Comparison of ENCODE assay signal across 26 mouse cellular contexts in genomic region chr14:105254401-105254800, GRCm38 (mm10). TPM values are rescaled to one million over a fixed set of nuclear protein-coding genes. Genes with fewer than 3 reads are reported as not detected.
A peak's percentile ranks its signal among the peaks of the same experiment; 100 is the strongest.
DNase-seq lines count a peak whose midpoint lies in the region; ATAC-seq and TF ChIP-seq lines count a peak whose summit lies in the region.
"Had no signal": no experiment of that assay in that cellular context is flagged by ENCODE, and none has a peak within 500 bp of the region (broad histone marks: within the 10 kb centered on the region; RNA-seq: fewer than 3 reads in every experiment).

No protein-coding gene starts in this region.

- no peaks in the 10 kb centered on the region for H3K27me3 ChIP-seq in intestine, embryonic 15.5 days (replicated peaks)
- no peaks in the 10 kb centered on the region for H3K27me3 ChIP-seq in intestine, postnatal 0 days (replicated peaks; ENCODE audit: control insufficient read depth, insufficient read depth, low read length)
- no peaks in the 10 kb centered on the region for H3K27me3 ChIP-seq in stomach, embryonic 15.5 days (replicated peaks)
- no peaks in the 10 kb centered on the region for H3K27me3 ChIP-seq in stomach, postnatal 0 days (ENCODE audit: control insufficient read depth, insufficient read depth, low read length)
- H3K27me3 ChIP-seq: embryonic facial prominence, embryonic 13.5 days; forebrain, embryonic 13.5 days; heart, embryonic 13.5 days; hindbrain, embryonic 15.5 days had no signal

- DNase-seq in stomach, postnatal 0 days (ENCODE audit: low spot score) = no peak
- DNase-seq in telencephalon, adult 2 months (ENCODE audit: low read depth, low spot score) = peak; percentile 77
- no peak for DNase-seq in adrenal gland, adult 18-20 months (ENCODE audit: low spot score in 2 of 2)
- DNase-seq: adrenal gland, adult 8-10 months; adrenal gland, postnatal 25 days; cerebellum, adult 18-20 months; cerebellum, adult 9-10 months; cerebellum, postnatal 14 days; embryo, embryonic 11 days; gastrocnemius, postnatal 10 days; gastrocnemius, postnatal 36 days; heart, adult 2 months; heart, postnatal 14 days; heart, postnatal 4 days had no signal

- H3K9me3 ChIP-seq in intestine, embryonic 15.5 days = no peaks in the 10 kb centered on the region
- no peaks in the 10 kb centered on the region for H3K9me3 ChIP-seq in intestine, postnatal 0 days (ENCODE audit: control insufficient read depth)
- no peaks in the 10 kb centered on the region for H3K9me3 ChIP-seq in stomach, embryonic 15.5 days
- H3K9me3 ChIP-seq in stomach, postnatal 0 days (ENCODE audit: control insufficient read depth, low read length) = no peaks in the 10 kb centered on the region
- H3K9me3 ChIP-seq: embryonic facial prominence, embryonic 10.5 days; embryonic facial prominence, embryonic 13.5 days; forebrain, embryonic 13.5 days; heart, embryonic 10.5 days; heart, embryonic 13.5 days; hindbrain, embryonic 15.5 days had no signal

- no peak overlapping the region for H3K9ac ChIP-seq in intestine, embryonic 15.5 days
- no peak overlapping the region for H3K9ac ChIP-seq in intestine, postnatal 0 days (ENCODE audit: low read depth, low read length)
- H3K9ac ChIP-seq in stomach, embryonic 15.5 days = no peak overlapping the region
- H3K9ac ChIP-seq in stomach, postnatal 0 days (ENCODE audit: low read length) = no peak overlapping the region
- H3K9ac ChIP-seq: embryonic facial prominence, embryonic 13.5 days; forebrain, embryonic 13.5 days; heart, embryonic 13.5 days; hindbrain, embryonic 15.5 days had no signal

- ATAC-seq in intestine, embryonic 15.5 days = no peak
- ATAC-seq in intestine, postnatal 0 days = no peak
- no peak for ATAC-seq in stomach, embryonic 15.5 days (ENCODE audit: insufficient read depth, low FRiP score, low read depth)
- ATAC-seq in stomach, postnatal 0 days (ENCODE audit: low FRiP score, low TSS enrichment) = no peak
- ATAC-seq: CD4-positive, CD25-positive, alpha-beta regulatory T cell, adult 4 months; forebrain, embryonic 13.5 days; forebrain, embryonic 16.5 days had no signal

- no peaks in the 10 kb centered on the region for H3K36me3 ChIP-seq in intestine, embryonic 15.5 days
- H3K36me3 ChIP-seq in intestine, postnatal 0 days (ENCODE audit: control insufficient read depth, insufficient read depth) = no peaks in the 10 kb centered on the region
- no peaks in the 10 kb centered on the region for H3K36me3 ChIP-seq in stomach, embryonic 15.5 days
- H3K36me3 ChIP-seq in stomach, postnatal 0 days (ENCODE audit: control insufficient read depth, insufficient read depth, low read length) = no peaks in the 10 kb centered on the region
- H3K36me3 ChIP-seq: embryonic facial prominence, embryonic 10.5 days; embryonic facial prominence, embryonic 13.5 days; heart, embryonic 10.5 days; heart, embryonic 13.5 days; hindbrain, embryonic 15.5 days had no signal

- TF ChIP-seq EP300 in stomach, postnatal 0 days (optimal IDR thresholded peaks at IDR 0.05) = no peak

- TF ChIP-seq CTCF in intestine, postnatal 0 days (IDR thresholded peaks at IDR 0.05; ENCODE audit: low read depth) = no peak
- TF ChIP-seq CTCF in stomach, postnatal 0 days (IDR thresholded peaks at IDR 0.05; ENCODE audit: low read depth) = no peak

- no peak overlapping the region for H3K4me2 ChIP-seq in intestine, embryonic 15.5 days (replicated peaks)
- no peak overlapping the region for H3K4me2 ChIP-seq in intestine, postnatal 0 days (replicated peaks; ENCODE audit: low read depth)
- H3K4me2 ChIP-seq in stomach, embryonic 15.5 days = no peak overlapping the region
- H3K4me2 ChIP-seq in stomach, postnatal 0 days (replicated peaks; ENCODE audit: low read depth) = no peak overlapping the region
- H3K4me2 ChIP-seq: embryonic facial prominence, embryonic 13.5 days; forebrain, embryonic 13.5 days; heart, embryonic 13.5 days; hindbrain, embryonic 15.5 days had no signal

- H3K4me1 ChIP-seq in intestine, embryonic 15.5 days (replicated peaks) = peaks cover 3% of the 10 kb centered on the region; the same call in 1 of the 2 replicates
- no peaks in the 10 kb centered on the region for H3K4me1 ChIP-seq in intestine, postnatal 0 days (replicated peaks; ENCODE audit: control insufficient read depth, insufficient read depth, low read length)
- H3K4me1 ChIP-seq in stomach, embryonic 15.5 days = no peaks in the 10 kb centered on the region
- H3K4me1 ChIP-seq in stomach, postnatal 0 days (replicated peaks; ENCODE audit: control insufficient read depth, insufficient read depth) = no peaks in the 10 kb centered on the region
- H3K4me1 ChIP-seq: embryonic facial prominence, embryonic 13.5 days; heart, embryonic 10.5 days; hindbrain, embryonic 15.5 days had no signal

- H3K27ac ChIP-seq in intestine, embryonic 15.5 days = peak overlapping the region; percentile 13; the same call in 1 of the 2 replicates
- H3K27ac ChIP-seq in intestine, postnatal 0 days (ENCODE audit: low read depth, low read length) = no peak overlapping the region
- H3K27ac ChIP-seq in stomach, embryonic 15.5 days = peak overlapping the region; percentile 8; the same call in 1 of the 2 replicates
- H3K27ac ChIP-seq in stomach, postnatal 0 days (replicated peaks) = no peak overlapping the region
- H3K27ac ChIP-seq: embryonic facial prominence, embryonic 10.5 days; embryonic facial prominence, embryonic 13.5 days; forebrain, embryonic 13.5 days; heart, adult 2 months; heart, embryonic 10.5 days; heart, embryonic 13.5 days; hindbrain, embryonic 15.5 days had no signal

- 81% methylated on average over 5 of the region's 5 CpGs for WGBS in intestine, embryonic 15.5 days
- WGBS in intestine, postnatal 0 days = 75% methylated on average over 5 of the region's 5 CpGs
- 79% methylated on average over 5 of the region's 5 CpGs for WGBS in stomach, embryonic 15.5 days
- 77% methylated on average over 5 of the region's 5 CpGs for WGBS in stomach, postnatal 0 days

- H3K4me3 ChIP-seq in intestine, embryonic 15.5 days (replicated peaks) = no peak overlapping the region
- H3K4me3 ChIP-seq in intestine, postnatal 0 days (ENCODE audit: low read depth, low read length) = no peak overlapping the region
- no peak overlapping the region for H3K4me3 ChIP-seq in stomach, embryonic 15.5 days (replicated peaks)
- H3K4me3 ChIP-seq in stomach, postnatal 0 days (ENCODE audit: low read depth, low read length) = no peak overlapping the region
- H3K4me3 ChIP-seq: embryonic facial prominence, embryonic 10.5 days; embryonic facial prominence, embryonic 13.5 days; erythroblast, embryonic 14.5 days; forebrain, embryonic 13.5 days; heart, adult 2 months; heart, embryonic 10.5 days; heart, embryonic 13.5 days; hindbrain, embryonic 15.5 days had no signal

RNA-seq across cellular contexts. Expression of gene Ndfip2, which starts 4.0 kb away (rescaled TPM):
- 101 and 107 TPM in 2 replicates for polyA plus RNA-seq in intestine, embryonic 15.5 days (2015; fragmentation: Nextera tagmentation; extraction: Ambion mirVana)
- polyA plus RNA-seq in intestine, postnatal 0 days (2015; fragmentation: Nextera tagmentation; extraction: Ambion mirVana) = 119 and 124 TPM in 2 replicates
- 79.8 and 81.0 TPM in 2 replicates for polyA plus RNA-seq in stomach, embryonic 15.5 days (2015; fragmentation: Nextera tagmentation; extraction: Ambion mirVana)
- polyA plus RNA-seq in stomach, postnatal 0 days (2015; fragmentation: Nextera tagmentation; extraction: Ambion mirVana) = 64.2 and 65.1 TPM in 2 replicates
- 10 to 100 TPM; 34.7 to 40.3 TPM for total RNA-seq in adrenal gland, adult 18-20 months (2021)

Comparison
In these comparisons a context has a peak if more than half of its experiments do, and no peak if none do; other contexts are left out.
1. H3K27ac ChIP-seq: peak in intestine, embryonic 15.5 days (single experiment) and stomach, embryonic 15.5 days (single experiment); none in intestine, postnatal 0 days (single experiment) and stomach, postnatal 0 days (single experiment).